25 mouse cellular contexts compared by ENCODE assay signal in the genomic region with DNA sequence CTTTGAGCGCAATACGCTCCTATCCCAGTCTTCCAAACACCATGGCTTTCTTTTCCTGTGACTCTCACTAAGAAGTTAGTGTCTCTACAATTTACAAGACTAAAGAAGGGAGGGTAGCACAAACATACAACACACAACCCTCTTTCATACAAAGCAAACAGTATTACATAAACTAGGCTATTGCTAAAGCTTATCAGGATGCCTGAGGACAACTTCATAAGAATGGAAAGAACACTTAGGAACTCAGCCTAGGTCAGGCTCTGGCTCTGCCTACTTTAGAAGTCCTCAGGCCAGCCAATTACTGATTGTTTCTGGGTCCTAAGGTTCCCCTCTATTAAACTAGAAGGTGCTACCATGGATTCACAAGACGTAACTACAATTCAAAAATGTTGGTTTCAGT. TPM values are rescaled to one million over a fixed set of nuclear protein-coding genes. Genes with fewer than 3 reads are reported as not detected.
DNase-seq lines count a peak whose midpoint lies in the region; ATAC-seq and TF ChIP-seq lines count a peak whose summit lies in the region.
"Had no signal": no experiment of that assay in that cellular context is flagged by ENCODE, and none has a peak within 500 bp of the region (broad histone marks: within the 10 kb centered on the region; RNA-seq: fewer than 3 reads in every experiment).

No protein-coding gene starts in this region.

- DNase-seq in heart, postnatal 36 days: no peak
- DNase-seq in liver, adult 2 months (ENCODE audit: extremely low read depth, low read depth, low spot score): peak; percentile 71
- no peak for DNase-seq in liver
- DNase-seq in fat pad, adult 2 months (ENCODE audit: extremely low read depth, low read depth, low spot score): peak; percentile 67
- DNase-seq in liver, embryonic 14.5 days (ENCODE audit: low read depth in 3 of 3, low spot score in 3 of 3): no peak
- no peak for DNase-seq in testis, postnatal 14 days (ENCODE audit: low spot score)
- no peak for DNase-seq in cerebellum, adult 11 months
- DNase-seq: adrenal gland, postnatal 14 days; cerebellum, adult 11-12 months; cerebellum, adult 9-11 months; embryo, embryonic 11 days; heart, postnatal 4 days; kidney, postnatal 14 days; lung, embryonic 14.5 days; midbrain, embryonic 14.5 days; thymus, postnatal 14 days had no signal

- no peaks in the 10 kb centered on the region for H3K27me3 ChIP-seq in heart, embryonic 15.5 days
- no peaks in the 10 kb centered on the region for H3K27me3 ChIP-seq in liver, adult 2 months (ENCODE audit: control insufficient read depth, insufficient read depth, low read length)
- no peaks in the 10 kb centered on the region for H3K27me3 ChIP-seq in liver, embryonic 14.5 days (ENCODE audit: control insufficient read depth, insufficient read depth, low read length)
- H3K27me3 ChIP-seq: embryonic facial prominence, embryonic 12.5 days; hindbrain, embryonic 13.5 days; limb, embryonic 13.5 days; Patski; stomach, embryonic 15.5 days had no signal

- no peak for TF ChIP-seq EP300 in liver, embryonic 14.5 days (IDR thresholded peaks at IDR 0.05; ENCODE audit: low read depth)

- H3K4me1 ChIP-seq in heart, embryonic 15.5 days (replicated peaks): peaks cover 22% of the 10 kb centered on the region
- H3K4me1 ChIP-seq in liver, adult 2 months (ENCODE audit: control insufficient read depth, insufficient read depth, low read length): peaks cover 14% of the 10 kb centered on the region
- peaks cover 28 to 32% of the 10 kb centered on the region in 2 experiments for H3K4me1 ChIP-seq in liver, embryonic 14.5 days (replicated peaks; ENCODE audit: control insufficient read depth in 2 of 2, insufficient read depth in 2 of 2, low read length in 1 of 2)

- no peak overlapping the region for H3K4me2 ChIP-seq in heart, embryonic 15.5 days
- H3K4me2 ChIP-seq in liver, embryonic 14.5 days (ENCODE audit: low read depth): peak overlapping the region; percentile 2; the same call in 1 of the 2 replicates
- H3K4me2 ChIP-seq: embryonic facial prominence, embryonic 12.5 days; hindbrain, embryonic 13.5 days; limb, embryonic 13.5 days; lung, embryonic 14.5 days; stomach, embryonic 15.5 days had no signal

- TF ChIP-seq CTCF in liver, adult 2 months (IDR thresholded peaks at IDR 0.05; ENCODE audit: low read depth, low read length): no peak
- TF ChIP-seq CTCF in liver, embryonic 14.5 days (IDR thresholded peaks at IDR 0.05; ENCODE audit: low read depth): no peak

- H3K27ac ChIP-seq in heart, embryonic 15.5 days: no peak overlapping the region
- peak overlapping the region; percentile 40; the same call in 1 of the 2 replicates for H3K27ac ChIP-seq in liver, adult 2 months (replicated peaks; ENCODE audit: insufficient read depth, low read depth, low read length)
- no peak overlapping the region for H3K27ac ChIP-seq in liver, embryonic 14.5 days
- H3K27ac ChIP-seq: embryonic facial prominence, embryonic 12.5 days; forebrain, embryonic 10.5 days; heart, embryonic 10.5 days; hindbrain, embryonic 13.5 days; limb, embryonic 13.5 days; stomach, embryonic 15.5 days had no signal

- no peak for ATAC-seq in heart, embryonic 15.5 days (replicated peaks; ENCODE audit: insufficient number of reproducible peaks, insufficient read depth, low FRiP score, low read depth)
- ATAC-seq in liver, embryonic 14.5 days (ENCODE audit: insufficient read depth): no peak
- ATAC-seq: forebrain, embryonic 16.5 days; Patski had no signal

- WGBS in heart, embryonic 15.5 days: 94% methylated on average over 3 of the region's 3 CpGs
- 70% methylated on average over 3 of the region's 3 CpGs for WGBS in liver, adult 2 months
- WGBS in liver, embryonic 14.5 days (ENCODE audit: insufficient replicate concordance): 91% methylated on average over 3 of the region's 3 CpGs

- peaks cover 15% of the 10 kb centered on the region for H3K79me2 ChIP-seq in liver, adult 2 months (ENCODE audit: control insufficient read depth, insufficient read depth, low read length)

- 0 out of 2 replicates have a peak overlapping the region, but pooled peaks have one; percentile 7 for H3K9ac ChIP-seq in heart, embryonic 15.5 days
- H3K9ac ChIP-seq in liver, adult 2 months (ENCODE audit: low read depth, low read length): no peak overlapping the region
- no peak overlapping the region for H3K9ac ChIP-seq in liver, embryonic 14.5 days (replicated peaks)
- H3K9ac ChIP-seq: embryonic facial prominence, embryonic 12.5 days; hindbrain, embryonic 13.5 days; limb, embryonic 13.5 days; lung, embryonic 14.5 days; stomach, embryonic 15.5 days had no signal

- TF ChIP-seq POLR2A in liver, adult 2 months (IDR thresholded peaks at IDR 0.05; ENCODE audit: extremely low read depth, insufficient read depth, low read length): no peak

- no peak overlapping the region for H3K4me3 ChIP-seq in heart, embryonic 15.5 days
- no peak overlapping the region for H3K4me3 ChIP-seq in liver, adult 2 months (ENCODE audit: insufficient read depth, low read depth, low read length)
- no peak overlapping the region for H3K4me3 ChIP-seq in liver, embryonic 14.5 days (ENCODE audit: insufficient read depth in 1 of 2, low read depth in 2 of 2, low read length in 2 of 2)
- H3K4me3 ChIP-seq: embryonic facial prominence, embryonic 12.5 days; forebrain, embryonic 10.5 days; heart, embryonic 10.5 days; hindbrain, embryonic 13.5 days; limb, embryonic 13.5 days; stomach, embryonic 15.5 days had no signal

- no peaks in the 10 kb centered on the region for H3K9me3 ChIP-seq in heart, embryonic 15.5 days (replicated peaks)
- H3K9me3 ChIP-seq in liver, embryonic 14.5 days (ENCODE audit: control insufficient read depth, low read length): no peaks in the 10 kb centered on the region
- H3K9me3 ChIP-seq: embryonic facial prominence, embryonic 12.5 days; forebrain, embryonic 10.5 days; heart, embryonic 10.5 days; hindbrain, embryonic 13.5 days; limb, embryonic 13.5 days; stomach, embryonic 15.5 days had no signal

- intact Hi-C loops in heart, postnatal 36 days (cut with DNase I): no loop called here

- H3K36me3 ChIP-seq in heart, embryonic 15.5 days: no peaks in the 10 kb centered on the region
- H3K36me3 ChIP-seq in liver, adult 2 months (ENCODE audit: control insufficient read depth, insufficient read depth, low read length): no peaks in the 10 kb centered on the region
- H3K36me3 ChIP-seq in liver, embryonic 14.5 days (replicated peaks; ENCODE audit: control insufficient read depth, insufficient read depth, low read depth): peaks cover 9% of the 10 kb centered on the region
- H3K36me3 ChIP-seq: hindbrain, embryonic 13.5 days; limb, embryonic 13.5 days; stomach, embryonic 15.5 days had no signal

RNA-seq across cellular contexts. Expression of gene Vmp1, which starts 2.9 kb away (rescaled TPM):
- polyA plus RNA-seq in heart, embryonic 15.5 days (2015; fragmentation: Nextera tagmentation; extraction: Ambion mirVana): 74.3 and 82.1 TPM in 2 replicates
- total RNA-seq in heart, postnatal 36 days (2021): 10 to 100 TPM; 49.4 to 69.0 TPM
- total RNA-seq in liver, adult 2 months (2014; rRNA removed): 91.9 and 93.6 TPM in 2 replicates
- 37.8 and 43.6 TPM in 2 replicates for polyA plus RNA-seq in liver, adult 2 months (2012; rRNA removed)
- polyA plus RNA-seq in liver, embryonic 14.5 days (2012; rRNA removed): 26.9 and 33.1 TPM in 2 replicates
- polyA plus RNA-seq in liver, embryonic 14.5 days (2014; fragmentation: Nextera tagmentation; extraction: Ambion mirVana): 94.2 and 98.4 TPM in 2 replicates

RNA-seq across cellular contexts. Expression of gene Ptrh2, which starts 3.1 kb away (rescaled TPM):
- 16.1 and 18.1 TPM in 2 replicates for polyA plus RNA-seq in heart, embryonic 15.5 days (2015; fragmentation: Nextera tagmentation; extraction: Ambion mirVana)
- 1 to 10 TPM; 6.2 to 7.3 TPM for total RNA-seq in heart, postnatal 36 days (2021)
- 8.1 and 9.2 TPM in 2 replicates for total RNA-seq in liver, adult 2 months (2014; rRNA removed)
- 5.0 and 5.2 TPM in 2 replicates for polyA plus RNA-seq in liver, adult 2 months (2012; rRNA removed)
- polyA plus RNA-seq in liver, embryonic 14.5 days (2012; rRNA removed): 5.9 and 10.5 TPM in 2 replicates
- 19.2 and 20.9 TPM in 2 replicates for polyA plus RNA-seq in liver, embryonic 14.5 days (2014; fragmentation: Nextera tagmentation; extraction: Ambion mirVana)

Comparison
In these comparisons a context has a peak if more than half of its experiments do, and no peak if none do; other contexts are left out.
1. DNase-seq: peak in liver, adult 2 months (single experiment) and fat pad, adult 2 months (single experiment); none in heart, postnatal 36 days (0 of 2), liver (single experiment), liver, embryonic 14.5 days (0 of 3), testis, postnatal 14 days (single experiment) and cerebellum, adult 11 months (single experiment).